Mouse (Mus musculus) stomach, embryonic 15.5 days (tissue): ENCODE data around the gene Dnajb4. TPM values are rescaled to one million over a fixed set of nuclear protein-coding genes. Genes with fewer than 3 reads are reported as not detected.

Source experiments
- ATAC-seq: fragments of 200-750 bp; cut with Nextera tagmentation; 2 replicates; pipeline ENCODE4 v1.8.0; 2017; ENCODE audit warnings: low read depth, moderate number of reproducible peaks, moderate TSS enrichment; ENCODE audit not compliant: insufficient read depth, low FRiP score
- H3K27ac ChIP-seq: fragments of 300-500 bp; sonication (generic); 2 replicates; pipeline ENCODE4 v1.5.1; 2015; ENCODE audit warnings: mild to moderate bottlenecking, inconsistent platforms
- H3K27me3 ChIP-seq: fragments of 300-500 bp; sonication (generic); replicated peaks from 2 replicates; pipeline ENCODE4 v1.6.1; 2015; ENCODE audit warnings: inconsistent platforms
- H3K36me3 ChIP-seq: fragments of 300-500 bp; sonication (generic); 2 replicates; pipeline ENCODE4 v1.6.1; 2015; ENCODE audit warnings: inconsistent platforms
- H3K4me1 ChIP-seq: fragments of 300-500 bp; sonication (generic); 2 replicates; pipeline ENCODE4 v1.6.1; 2015; ENCODE audit warnings: inconsistent platforms
- H3K4me2 ChIP-seq: fragments of 300-500 bp; sonication (generic); 2 replicates; pipeline ENCODE4 v1.6.1; 2015; ENCODE audit warnings: mild to moderate bottlenecking, inconsistent platforms
- H3K4me3 ChIP-seq: fragments of 300-500 bp; sonication (generic); replicated peaks from 2 replicates; pipeline ENCODE4 v1.5.1; 2015; ENCODE audit warnings: inconsistent platforms
- H3K9ac ChIP-seq: fragments of 300-500 bp; sonication (generic); 2 replicates; pipeline ENCODE4 v1.6.1; 2015; ENCODE audit warnings: inconsistent platforms
- H3K9me3 ChIP-seq: fragments of 300-500 bp; sonication (generic); 2 replicates; pipeline ENCODE4 v1.6.1; 2016; ENCODE audit warnings: inconsistent platforms
- WGBS: fragments of 180-500 bp; shearing (Covaris S2); methylation state at CpG from one replicate; pipeline ENCODE4 v1.1.7; 2015; 5-methylcytosine and 5-hydroxymethylcytosine counted together
- polyA plus RNA-seq: library from polyadenylated mRNA; unstranded; fragments of >200 nt; fragmentation: Nextera tagmentation; extraction: Ambion mirVana; gene quantifications from 2 replicates; pipeline ENCODE4 v1.2.1, GENCODE M21; 2015

Gene Dnajb4
- polyA plus RNA-seq, 1 experiment from 2014 or later: 34.9 TPM

DNA sequence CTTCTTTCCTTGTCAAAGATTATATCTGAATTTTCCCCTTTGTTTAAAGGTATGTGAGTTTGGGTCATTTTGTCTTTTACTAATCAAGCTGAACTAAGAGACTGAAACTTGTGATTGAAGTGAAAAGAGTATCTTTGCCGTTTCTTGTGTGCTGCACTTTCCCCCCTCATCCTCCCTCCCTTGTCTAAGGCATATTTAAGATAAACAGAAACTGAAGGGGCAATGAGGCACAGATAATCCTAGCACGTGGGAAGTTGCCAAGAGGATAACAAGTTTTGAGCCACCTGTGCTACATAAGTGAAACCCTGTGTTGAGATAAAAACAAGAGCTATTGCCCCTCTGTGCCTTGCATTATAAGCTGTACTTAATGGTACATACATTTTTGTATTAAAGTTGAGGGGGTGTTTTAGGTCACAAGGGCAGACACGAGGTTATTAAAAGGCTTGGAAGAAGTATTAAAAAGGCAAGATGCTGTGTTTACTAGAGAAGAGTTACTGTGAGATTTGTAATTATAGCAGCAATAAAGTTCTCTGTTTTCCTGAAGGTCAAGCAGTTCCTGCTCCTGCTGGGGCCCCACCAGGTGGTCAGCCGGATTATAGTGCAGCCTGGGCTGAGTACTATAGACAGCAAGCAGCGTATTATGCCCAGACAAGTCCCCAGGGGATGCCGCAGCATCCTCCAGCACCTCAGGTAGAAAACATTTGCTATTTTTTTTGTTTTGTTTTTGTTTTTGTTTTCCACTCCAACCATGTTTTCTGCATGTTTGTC lies 21.4 kb upstream of the Dnajb4 start:
- Histone ChIP-seq H3K27me3 (no peaks in the 10 kb centered on the region), H3K27ac (no peak overlapping the region), H3K36me3 (peaks cover 22% of the 10 kb centered on the region), H3K4me3 (no peak overlapping the region), H3K9ac (no peak overlapping the region), H3K9me3 (no peaks in the 10 kb centered on the region), H3K4me1 (no peaks in the 10 kb centered on the region), H3K4me2 (no peak overlapping the region)
- no peak; the same call in 1 of the 2 replicates for ATAC-seq
- 54% methylated on average over 6 of the region's 6 CpGs for WGBS

DNA sequence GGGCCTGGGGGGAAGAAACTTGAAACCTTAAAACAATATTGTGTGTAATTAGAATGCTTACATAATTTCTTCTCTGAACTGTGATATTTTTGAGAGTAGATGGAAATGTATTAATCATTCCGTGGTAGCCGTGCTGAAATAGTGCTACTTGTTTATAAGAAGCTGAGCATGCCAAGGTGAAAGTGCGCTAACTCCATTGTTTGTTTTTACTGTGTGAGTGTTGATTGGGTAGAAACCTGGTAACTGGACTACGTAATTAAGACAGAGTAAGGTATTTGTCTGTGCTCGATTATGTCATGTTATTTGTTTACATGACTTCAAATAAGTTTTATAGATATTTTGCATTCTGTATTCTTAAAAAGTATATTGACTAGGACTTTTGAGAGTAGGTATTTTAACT lies 19.2 kb upstream of the Dnajb4 start:
- 78% methylated on average over 5 of the region's 5 CpGs for WGBS
- no peaks in the 10 kb centered on the region for H3K9me3 ChIP-seq
- H3K4me1 ChIP-seq: no peaks in the 10 kb centered on the region
- no peak overlapping the region for H3K27ac ChIP-seq
- no peak overlapping the region for H3K4me3 ChIP-seq
- H3K9ac ChIP-seq: no peak overlapping the region
- no peak overlapping the region for H3K4me2 ChIP-seq
- no peak for ATAC-seq
- peaks cover 38% of the 10 kb centered on the region for H3K36me3 ChIP-seq
- no peaks in the 10 kb centered on the region for H3K27me3 ChIP-seq

DNA sequence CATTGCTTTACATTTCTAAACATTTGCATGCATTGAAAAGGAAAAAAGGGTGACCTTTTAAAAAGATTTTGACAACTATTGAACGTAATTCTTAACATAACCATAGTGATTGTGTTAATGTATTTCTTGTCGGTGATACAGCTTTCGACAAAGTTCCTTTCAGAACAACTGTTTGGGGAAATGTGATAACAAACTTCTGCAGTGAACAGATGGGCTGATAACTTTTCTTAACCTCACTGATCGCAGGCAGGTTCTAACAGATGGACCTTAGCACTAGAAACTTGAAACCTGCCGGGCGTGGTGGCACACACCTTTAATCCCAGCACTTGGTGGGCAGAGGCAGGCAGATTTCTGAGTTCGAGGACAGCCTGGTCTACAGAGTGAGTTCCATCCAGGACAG lies 18.7 kb upstream of the Dnajb4 start:
- Histone ChIP-seq H3K4me1 (no peaks in the 10 kb centered on the region), H3K27ac (no peak overlapping the region), H3K4me2 (no peak overlapping the region), H3K27me3 (no peaks in the 10 kb centered on the region), H3K9ac (no peak overlapping the region), H3K36me3 (peaks cover 42% of the 10 kb centered on the region), H3K9me3 (no peaks in the 10 kb centered on the region), H3K4me3 (no peak overlapping the region)
- 88% methylated on average over 7 of the region's 7 CpGs for WGBS
- no peak for ATAC-seq

DNA sequence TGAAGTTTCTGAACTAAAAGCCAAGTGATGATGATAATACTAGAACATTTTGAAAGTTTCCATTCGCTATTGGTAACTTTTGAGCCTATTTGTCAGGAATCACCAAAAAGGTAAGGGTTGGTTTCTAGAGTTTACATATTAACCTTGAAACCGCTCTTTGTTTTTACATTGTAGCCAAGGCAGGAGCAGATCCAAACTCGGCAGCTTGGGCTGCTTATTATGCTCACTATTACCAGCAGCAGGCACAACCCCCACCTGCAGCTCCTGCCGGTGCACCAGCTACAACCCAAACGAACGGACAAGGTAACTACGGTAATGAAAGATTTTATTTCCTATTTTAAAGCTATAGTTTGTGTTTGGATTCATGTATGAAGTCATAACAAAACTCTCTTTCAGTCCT lies 15.8 kb upstream of the Dnajb4 start:
- Histone ChIP-seq H3K27me3 (no peaks in the 10 kb centered on the region), H3K9ac (no peak overlapping the region), H3K4me1 (no peaks in the 10 kb centered on the region), H3K36me3 (peaks cover 52% of the 10 kb centered on the region), H3K4me2 (no peak overlapping the region), H3K27ac (no peak overlapping the region), H3K4me3 (no peak overlapping the region), H3K9me3 (no peaks in the 10 kb centered on the region)
- WGBS: 85% methylated on average over 7 of the region's 7 CpGs
- no peak for ATAC-seq

DNA sequence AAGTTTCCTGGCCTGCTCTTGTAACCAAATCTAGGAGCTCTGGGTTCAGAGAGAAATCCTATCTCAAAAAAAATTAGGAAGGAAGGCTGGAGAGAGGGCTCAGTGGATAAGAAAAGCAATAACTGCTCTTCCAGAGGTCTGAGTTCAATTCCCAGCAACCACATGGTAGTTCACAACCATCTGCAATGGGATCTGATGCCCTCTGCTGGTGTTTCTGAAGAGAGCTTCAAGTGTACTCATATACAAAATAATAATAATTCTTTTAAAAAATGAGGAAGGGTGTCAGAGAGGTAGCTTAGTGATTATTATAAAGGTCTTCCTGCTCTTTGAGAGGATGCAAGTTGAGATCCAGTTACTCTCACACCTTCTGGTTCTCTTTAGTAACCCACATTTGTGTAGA lies 14.8 kb upstream of the Dnajb4 start:
- no peaks in the 10 kb centered on the region for H3K9me3 ChIP-seq
- peaks cover 54% of the 10 kb centered on the region for H3K36me3 ChIP-seq
- H3K4me2 ChIP-seq: no peak overlapping the region
- no peaks in the 10 kb centered on the region for H3K4me1 ChIP-seq
- no peak overlapping the region for H3K9ac ChIP-seq
- no peaks in the 10 kb centered on the region for H3K27me3 ChIP-seq
- H3K4me3 ChIP-seq: no peak overlapping the region
- H3K27ac ChIP-seq: no peak overlapping the region
- no peak for ATAC-seq

DNA sequence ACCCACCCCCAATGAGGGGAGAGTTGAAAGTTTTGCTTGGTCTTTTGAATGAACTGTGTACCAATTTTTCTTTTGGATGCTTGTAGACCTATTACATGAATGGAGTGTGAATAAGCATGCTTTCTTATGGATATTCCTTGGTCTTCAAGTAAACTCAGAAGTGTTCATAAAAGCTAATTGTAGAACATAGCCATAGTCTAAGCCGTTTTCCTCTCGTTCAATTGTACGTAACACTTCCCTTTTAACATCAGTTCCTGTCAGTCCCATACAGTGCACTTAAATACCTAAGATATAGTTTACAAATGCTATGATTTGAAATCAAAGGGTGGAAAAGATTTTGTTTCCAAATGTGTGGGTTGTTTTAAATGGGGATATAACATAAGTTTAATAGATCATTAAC lies 3.3 kb upstream of the Dnajb4 start:
- WGBS: 33% methylated on average over 3 of the region's 3 CpGs
- no peak overlapping the region for H3K4me3 ChIP-seq
- no peak overlapping the region for H3K27ac ChIP-seq
- H3K4me1 ChIP-seq: peaks cover 11% of the 10 kb centered on the region
- H3K4me2 ChIP-seq: peak overlapping the region; percentile 81; the same call in 1 of the 2 replicates
- H3K9ac ChIP-seq: no peak overlapping the region
- H3K27me3 ChIP-seq: no peaks in the 10 kb centered on the region
- no peak for ATAC-seq
- H3K9me3 ChIP-seq: no peaks in the 10 kb centered on the region
- peaks cover 5% of the 10 kb centered on the region; the same call in 1 of the 2 replicates for H3K36me3 ChIP-seq

DNA sequence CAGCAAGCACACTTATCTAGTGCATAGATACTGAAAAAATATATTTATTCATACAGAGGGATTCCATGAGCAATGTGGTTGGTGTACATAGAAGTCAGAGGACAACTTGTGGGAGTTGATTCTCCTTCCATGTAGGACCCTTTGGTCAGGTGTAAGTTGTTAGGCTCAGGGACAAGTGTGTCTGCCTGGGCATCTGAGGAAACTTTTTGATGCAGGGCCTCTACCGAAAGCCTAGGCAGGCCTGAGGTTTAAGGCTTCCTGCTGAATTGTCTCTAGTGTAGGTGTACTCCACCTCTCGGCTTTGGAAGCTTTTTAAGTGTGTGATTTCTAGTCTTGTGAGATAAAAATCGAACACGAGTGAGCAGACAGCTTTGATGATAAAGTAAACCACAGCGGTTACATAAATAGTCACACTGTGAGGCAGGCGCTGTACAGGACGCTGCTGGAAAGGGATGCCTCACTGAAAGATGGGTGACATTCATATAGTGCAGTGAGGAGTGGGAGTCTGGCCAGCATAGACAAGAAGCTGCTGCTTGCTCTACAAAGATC lies 1.7 kb upstream of the Dnajb4 start:
- H3K4me3 ChIP-seq: peak overlapping the region; percentile 97

DNA sequence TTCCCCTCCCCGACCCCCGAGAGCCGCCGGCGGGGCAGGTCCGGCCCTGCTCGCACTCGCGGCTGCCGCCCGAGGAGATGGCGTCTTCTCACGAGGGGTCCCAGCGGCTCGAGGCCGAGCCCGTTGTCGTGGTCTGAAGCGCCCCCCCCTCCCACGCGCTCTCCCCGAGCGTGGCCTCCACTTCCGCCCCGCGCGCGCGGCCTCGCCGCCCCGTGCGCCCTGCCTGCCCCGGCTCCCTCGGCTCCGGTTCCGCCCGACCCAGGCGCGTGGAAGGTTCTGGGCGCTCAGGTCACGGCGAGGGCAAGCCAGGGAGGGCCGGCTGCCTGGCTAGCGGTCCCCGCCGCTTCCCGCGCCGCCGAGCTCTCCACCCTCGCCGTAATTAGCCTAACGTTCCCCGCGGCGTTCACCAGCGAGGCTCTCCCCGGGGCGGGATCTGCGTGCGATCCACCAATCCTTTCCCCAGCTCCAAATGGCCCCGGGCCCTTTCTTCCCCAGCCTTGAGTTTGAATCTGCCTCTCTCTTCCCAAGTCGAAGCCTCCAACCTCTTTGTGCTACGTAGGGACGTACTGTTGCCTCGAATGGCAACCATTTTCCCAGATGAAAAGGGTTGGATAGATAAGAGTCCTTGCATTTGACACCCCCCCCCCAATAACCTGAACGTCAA lies 758 bp upstream of the Dnajb4 start:
- H3K9ac ChIP-seq: peak overlapping the region; percentile 99
- under 1% methylated on average over 62 of the region's 68 CpGs for WGBS
- H3K4me1 ChIP-seq: peaks cover 11% of the 10 kb centered on the region
- peak overlapping the region; percentile 97 for H3K4me3 ChIP-seq
- peak; percentile 36 for ATAC-seq
- no peaks in the 10 kb centered on the region for H3K36me3 ChIP-seq
- H3K4me2 ChIP-seq: peak overlapping the region; percentile 81
- H3K27me3 ChIP-seq: no peaks in the 10 kb centered on the region
- H3K27ac ChIP-seq: peak overlapping the region; percentile 99
- no peaks in the 10 kb centered on the region for H3K9me3 ChIP-seq

More for the DNA sequence above, 1.7 kb upstream of the Dnajb4 start:
- Histone ChIP-seq H3K27ac (peak overlapping the region; percentile 99; the same call in 1 of the 2 replicates), H3K36me3 (0 out of 2 replicates have a peak, but pooled peaks cover 5% of the 10 kb centered on the region), H3K9ac (peak overlapping the region; percentile 99), H3K9me3 (no peaks in the 10 kb centered on the region), H3K4me2 (peak overlapping the region; percentile 81), H3K27me3 (no peaks in the 10 kb centered on the region), H3K4me1 (peaks cover 11% of the 10 kb centered on the region)
- 2% methylated on average over 7 of the region's 7 CpGs for WGBS
- ATAC-seq: no peak

DNA sequence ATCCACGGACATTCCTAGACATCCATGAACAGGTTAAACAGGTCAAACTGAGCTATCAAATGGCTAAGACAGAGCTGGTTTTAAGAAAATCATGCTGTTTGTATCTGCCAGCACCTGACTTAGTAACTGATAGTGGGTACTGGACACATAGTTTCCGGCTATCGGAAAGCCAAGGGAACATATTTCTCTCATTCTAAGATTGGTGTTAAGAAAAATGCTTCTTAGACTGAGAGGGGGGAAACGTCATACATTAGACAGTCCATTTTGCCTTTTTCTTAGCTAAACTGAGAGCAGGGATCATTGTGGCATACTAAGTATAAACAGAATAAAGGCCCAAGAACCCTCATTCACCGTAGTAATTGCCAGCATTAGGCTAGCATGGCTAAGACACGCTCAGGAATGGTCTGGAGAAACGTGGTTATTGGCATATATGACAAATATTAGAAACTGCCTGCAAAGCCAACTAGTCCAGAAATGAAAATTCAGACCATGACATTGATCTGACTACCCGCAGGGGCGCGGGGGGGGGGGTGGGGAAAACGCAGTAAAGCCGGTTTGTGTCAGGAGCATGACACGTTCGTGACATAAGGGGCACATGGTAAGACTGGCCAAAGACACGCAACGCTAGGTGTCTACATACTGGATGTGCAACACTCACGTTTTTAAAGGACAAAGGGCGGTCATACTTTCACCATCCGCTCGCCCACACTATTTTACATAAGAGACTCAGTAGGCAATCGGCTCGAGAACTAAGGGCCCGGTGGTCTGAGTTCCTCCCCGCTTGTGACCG lies 730 bp downstream of the Dnajb4 start:
- no peaks in the 10 kb centered on the region for H3K9me3 ChIP-seq
- H3K36me3 ChIP-seq: no peaks in the 10 kb centered on the region
- H3K4me2 ChIP-seq: peak overlapping the region; percentile 61
- ATAC-seq: no peak; the same call in 1 of the 2 replicates
- 2% methylated on average over 25 of the region's 25 CpGs for WGBS
- peaks cover 11% of the 10 kb centered on the region for H3K4me1 ChIP-seq
- H3K9ac ChIP-seq: peak overlapping the region; percentile 97
- H3K27ac ChIP-seq: peak overlapping the region; percentile 99
- no peaks in the 10 kb centered on the region for H3K27me3 ChIP-seq
- H3K4me3 ChIP-seq: peak overlapping the region; percentile 97

DNA sequence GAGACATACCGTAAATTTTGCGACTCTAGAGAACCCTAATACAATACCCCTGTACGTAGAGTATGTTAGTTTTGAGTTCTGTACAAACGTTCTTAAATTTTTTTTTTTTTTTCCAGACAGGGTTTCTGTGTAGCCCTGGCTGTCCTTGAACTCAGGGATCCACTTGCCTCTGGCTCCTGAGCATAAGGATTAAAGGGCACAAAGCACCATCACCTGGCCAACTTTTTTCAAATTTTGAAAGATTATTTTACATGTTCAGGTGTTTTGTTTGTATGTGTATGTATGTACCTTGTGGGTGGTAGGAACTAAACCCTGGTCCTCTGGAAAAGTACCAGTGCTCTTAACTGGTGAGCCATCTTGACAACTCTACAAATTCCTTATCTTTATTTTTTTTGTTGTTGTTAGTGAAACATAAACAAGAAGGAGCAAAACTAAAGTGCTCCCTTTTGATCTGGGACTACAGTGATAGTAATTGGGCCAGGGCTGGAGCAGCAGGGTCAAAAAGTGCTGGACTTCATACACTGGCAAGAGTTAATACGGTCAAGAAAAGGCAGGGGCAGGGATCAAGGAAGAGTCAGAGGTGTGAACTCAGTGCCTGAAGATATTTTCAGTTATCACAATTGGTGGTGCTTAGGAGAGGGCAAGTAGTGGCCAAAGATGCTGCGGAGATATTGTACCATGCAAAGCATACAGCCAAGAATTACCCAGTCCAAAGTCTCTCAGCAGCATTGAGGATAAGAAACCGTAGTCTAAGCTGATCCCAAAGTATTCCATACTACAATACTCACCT lies 1.8 kb downstream of the Dnajb4 start:
- no peak for ATAC-seq
- Histone ChIP-seq H3K4me2 (peak overlapping the region; percentile 25; the same call in 1 of the 2 replicates), H3K4me3 (no peak overlapping the region)

DNA sequence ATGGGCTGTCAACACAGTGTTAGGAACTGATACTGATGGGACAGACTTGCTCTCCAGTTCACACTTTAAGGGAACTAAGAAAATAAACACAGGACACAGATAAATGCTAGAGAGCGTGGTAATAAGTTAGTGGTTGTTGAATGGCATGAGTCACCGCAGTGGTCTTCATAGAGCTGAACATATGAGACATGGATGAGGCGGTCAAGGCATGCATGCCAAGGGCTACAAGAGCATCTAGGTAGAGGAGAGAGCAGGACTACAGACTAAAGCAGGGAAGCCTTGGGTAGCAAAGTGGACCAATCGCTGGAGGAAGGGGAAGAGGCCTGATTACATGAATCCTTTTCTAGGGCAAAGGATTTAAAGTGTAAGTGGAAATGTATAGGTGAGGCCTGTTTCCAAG lies 2.9 kb downstream of the Dnajb4 start:
- Histone ChIP-seq H3K27ac (no peak overlapping the region), H3K9ac (no peak overlapping the region), H3K27me3 (no peaks in the 10 kb centered on the region), H3K9me3 (no peaks in the 10 kb centered on the region), H3K4me3 (no peak overlapping the region), H3K4me2 (no peak overlapping the region), H3K36me3 (no peaks in the 10 kb centered on the region), H3K4me1 (no peaks in the 10 kb centered on the region)
- 94% methylated on average over 4 of the region's 4 CpGs for WGBS
- ATAC-seq: no peak

More for the DNA sequence above, 1.8 kb downstream of the Dnajb4 start:
- H3K4me1 ChIP-seq: peaks cover 11% of the 10 kb centered on the region
- H3K27ac ChIP-seq: no peak overlapping the region
- WGBS: 83% methylated on average over 7 of the region's 7 CpGs
- H3K36me3 ChIP-seq: no peaks in the 10 kb centered on the region
- no peaks in the 10 kb centered on the region for H3K27me3 ChIP-seq
- no peak overlapping the region for H3K9ac ChIP-seq
- no peaks in the 10 kb centered on the region for H3K9me3 ChIP-seq
